Mouse (Mus musculus) liver, adult 2 months (tissue): ENCODE results near the gene Cacnb1.

Source experiments
- CTCF ChIP-seq: fragments of 200-500 bp; IDR thresholded peaks from 2 replicates; pipeline ENCODE4 v1.5.1; 2011; ENCODE audit warnings: low read depth, low read length, control low read depth
- POLR2A ChIP-seq: fragments of 200-500 bp; IDR thresholded peaks from 2 replicates; pipeline ENCODE4 v1.6.1; 2011; ENCODE audit warnings: low read length, control low read depth; ENCODE audit not compliant: insufficient read depth; ENCODE audit errors: extremely low read depth

- TF ChIP-seq POLR2A (no peak), CTCF (no peak)
Measured at GRCm38 (mm10) chr11:97980531-97980966, 42.3 kb downstream of the Cacnb1 start.
